In genomic region chr7:81844801-81845200, GRCm38 (mm10) we compare ENCODE assay signal across 29 mouse cellular contexts. TPM values are rescaled to one million over a fixed set of nuclear protein-coding genes. Genes with fewer than 3 reads are reported as not detected.
DNase-seq lines count a peak whose midpoint lies in the region.
"Had no signal": no experiment of that assay in that cellular context is flagged by ENCODE, and none has a peak within 500 bp of the region (broad histone marks: within the 10 kb centered on the region; RNA-seq: fewer than 3 reads in every experiment).

No protein-coding gene starts in this region.

- H3K4me3 ChIP-seq in heart, embryonic 10.5 days, result no peak overlapping the region
- H3K4me3 ChIP-seq: embryonic facial prominence, embryonic 12.5 days; forebrain, embryonic 13.5 days; forebrain, embryonic 15.5 days had no signal

- H3K27me3 ChIP-seq in heart, embryonic 10.5 days (ENCODE audit: insufficient read depth, poor library complexity, severe bottlenecking), result no peaks in the 10 kb centered on the region
- H3K27me3 ChIP-seq: CH12.LX; embryonic facial prominence, embryonic 12.5 days; forebrain, embryonic 13.5 days; forebrain, embryonic 15.5 days; Patski had no signal

- DNase-seq in gastrocnemius, adult 18-20 months (ENCODE audit: low spot score), result peak; percentile 66
- DNase-seq in gastrocnemius, postnatal 10 days, result no peak
- DNase-seq in heart, adult 11 months, result peak; percentile 53
- no peak for DNase-seq in heart, embryonic 10.5 days (ENCODE audit: low spot score)
- DNase-seq in testis, postnatal 10 days (ENCODE audit: low spot score), result peak; percentile 19
- no peak for DNase-seq in testis, postnatal 14 days (ENCODE audit: low spot score)
- DNase-seq in cerebellum, postnatal 25 days, result no peak
- DNase-seq: adrenal gland, adult 8-10 months; adrenal gland, postnatal 14 days; B cell, adult 2 months; cerebellum, adult 11-12 months; cerebellum, adult 2 months; cerebellum, adult 9-10 months; cerebellum, postnatal 10 days; cerebellum, postnatal 36 days; embryo, embryonic 11 days had no signal

- peaks cover 32% of the 10 kb centered on the region for H3K4me1 ChIP-seq in heart, embryonic 10.5 days

- H3K36me3 ChIP-seq in heart, embryonic 10.5 days, result no peaks in the 10 kb centered on the region
- H3K36me3 ChIP-seq: embryonic facial prominence, embryonic 12.5 days; forebrain, embryonic 15.5 days; G1E had no signal

- 78% methylated on average over 11 of the region's 11 CpGs for WGBS in heart, embryonic 10.5 days

- H3K27ac ChIP-seq in heart, embryonic 10.5 days, result no peak overlapping the region
- H3K27ac ChIP-seq: embryonic facial prominence, embryonic 12.5 days; forebrain, embryonic 13.5 days; forebrain, embryonic 15.5 days had no signal

- no peaks in the 10 kb centered on the region for H3K9me3 ChIP-seq in heart, embryonic 10.5 days
- H3K9me3 ChIP-seq: embryonic facial prominence, embryonic 12.5 days; forebrain, embryonic 13.5 days; forebrain, embryonic 15.5 days; G1E had no signal

RNA-seq across cellular contexts. Expression of gene Gm10160, which starts 10.8 kb away (rescaled TPM):
- total RNA-seq in gastrocnemius, adult 18-20 months (2021), result not detected
- not detected for total RNA-seq in gastrocnemius, postnatal 10 days (2021)
- not detected in 2 replicates for polyA plus RNA-seq in heart, embryonic 10.5 days (2016; fragmentation: Nextera tagmentation; extraction: Ambion mirVana)
- total RNA-seq: adrenal gland, adult 18-20 months; adrenal gland, adult 8-10 months; adrenal gland, postnatal 14 days; adrenal gland, postnatal 36 days; CH12.LX; common myeloid progenitor, adult 5-6 weeks; G1E had no signal
- polyA plus RNA-seq: activated CD4-positive, CD25-positive, alpha-beta regulatory T cell, adult 4 months; CD4-positive, CD25-positive, alpha-beta regulatory T cell, adult 4 months; cerebellum, adult 2 months; embryonic facial prominence, embryonic 12.5 days; embryonic facial prominence, embryonic 14.5 days; forebrain, embryonic 11.5 days; forebrain, embryonic 13.5 days; forebrain, embryonic 15.5 days; G1E; Patski had no signal

RNA-seq across cellular contexts. Expression of gene Tm6sf1, which starts 14.0 kb away (rescaled TPM):
- 1 to 10 TPM; 6.1 to 7.8 TPM for total RNA-seq in gastrocnemius, adult 18-20 months (2021)
- 10 to 100 TPM; 53.0 to 54.2 TPM for total RNA-seq in gastrocnemius, postnatal 10 days (2021)
- 25.7 and 33.4 TPM in 2 replicates for polyA plus RNA-seq in heart, embryonic 10.5 days (2016; fragmentation: Nextera tagmentation; extraction: Ambion mirVana)
- polyA plus RNA-seq: G1E had no signal

RNA-seq across cellular contexts. Expression of gene Btbd1, which starts 15.6 kb away (rescaled TPM):
- 100 to 1,000 TPM; 163 to 167 TPM for total RNA-seq in gastrocnemius, adult 18-20 months (2021)
- 100 to 1,000 TPM; 214 to 229 TPM for total RNA-seq in gastrocnemius, postnatal 10 days (2021)
- polyA plus RNA-seq in heart, embryonic 10.5 days (2016; fragmentation: Nextera tagmentation; extraction: Ambion mirVana), result 75.2 and 81.1 TPM in 2 replicates

RNA-seq across cellular contexts. Expression of gene 3110040N11Rik, which starts 55.5 kb away (rescaled TPM):
- 10 to 100 TPM; 21.9 to 23.7 TPM for total RNA-seq in gastrocnemius, adult 18-20 months (2021)
- 10 to 100 TPM; 23.6 to 24.5 TPM for total RNA-seq in gastrocnemius, postnatal 10 days (2021)
- 47.5 and 50.6 TPM in 2 replicates for polyA plus RNA-seq in heart, embryonic 10.5 days (2016; fragmentation: Nextera tagmentation; extraction: Ambion mirVana)

Comparison
In these comparisons a context has a peak if more than half of its experiments do, and no peak if none do; other contexts are left out.
1. DNase-seq: peak in gastrocnemius, adult 18-20 months (single experiment), heart, adult 11 months (single experiment) and testis, postnatal 10 days (single experiment); none in gastrocnemius, postnatal 10 days (single experiment), heart, embryonic 10.5 days (single experiment), testis, postnatal 14 days (single experiment) and cerebellum, postnatal 25 days (0 of 2).
2. RNA of gene Tm6sf1, which starts 14.0 kb away (total RNA-seq): 53.0 to 54.2 TPM in gastrocnemius, postnatal 10 days; 6.1 to 7.8 TPM in gastrocnemius, adult 18-20 months; every median in the first group is over 4 times any median in the second.